Mouse (Mus musculus): ENCODE measurements around the gene Hcrtr1.

The Hcrtr1 gene

DNA sequence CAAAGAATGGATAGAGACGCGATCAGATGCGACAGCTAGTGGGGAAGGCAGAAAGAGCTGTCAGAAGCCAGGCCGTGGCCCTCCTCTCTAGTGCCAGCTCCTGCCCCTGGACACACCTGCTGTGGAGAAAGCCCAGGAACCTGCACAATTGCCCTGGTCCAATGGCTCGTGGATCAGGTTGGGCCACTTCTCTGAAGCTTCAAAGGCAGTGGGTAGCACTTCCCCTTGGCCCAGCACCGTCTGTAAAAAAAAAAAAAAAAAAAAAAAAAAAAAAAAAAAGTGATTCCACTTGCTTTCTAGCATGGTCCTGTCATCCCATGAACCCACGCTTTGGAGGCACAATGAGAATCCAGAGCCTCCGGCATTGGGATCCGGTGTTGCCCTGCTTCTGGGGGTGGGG is 28.7 kb upstream of the Hcrtr1 start:
- DNase-seq (ENCODE audit: low read depth, low spot score) = no peak

DNA sequence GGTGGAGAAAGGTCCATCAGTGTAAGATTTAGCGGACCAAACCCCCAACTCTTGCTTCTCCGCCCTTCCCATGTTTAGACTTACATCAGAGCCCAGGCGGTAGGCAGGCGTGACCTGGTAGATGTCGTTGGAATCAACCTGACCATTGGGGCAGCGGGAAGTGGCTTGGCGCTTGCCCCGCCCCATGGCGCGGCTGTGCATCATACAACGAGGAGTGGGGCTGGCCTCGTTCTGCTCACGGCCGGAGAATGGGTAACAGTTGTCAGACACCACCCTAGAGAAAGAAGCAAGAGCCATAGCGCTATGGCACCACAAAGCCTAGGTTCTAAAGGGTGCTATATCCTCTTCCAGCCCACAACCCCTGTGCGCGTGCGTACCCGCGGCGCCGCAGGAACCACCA is 28.2 kb upstream of the Hcrtr1 start:
- DNase-seq (ENCODE audit: low read depth, low spot score) = no peak

DNA sequence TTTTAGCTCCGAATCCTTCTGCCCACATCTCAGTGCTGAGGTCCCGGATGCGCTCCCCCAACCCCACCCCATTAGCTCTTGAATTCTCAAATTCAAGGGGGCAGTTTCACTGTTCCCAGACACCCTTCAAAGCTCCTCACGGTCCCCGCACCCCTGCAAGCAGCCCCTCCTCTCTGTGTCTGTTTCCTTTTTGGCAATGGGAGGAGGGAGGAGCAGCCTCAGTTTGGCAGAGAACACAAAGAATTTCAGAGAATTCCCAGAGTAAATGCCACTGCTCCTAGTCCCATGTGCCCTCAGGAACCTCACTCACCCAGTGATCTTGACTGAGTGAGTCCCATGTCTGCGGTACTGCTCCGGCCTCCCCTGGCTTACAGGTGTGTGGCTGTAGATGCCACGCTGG is 27.4 kb upstream of the Hcrtr1 start:
- no peak for DNase-seq (ENCODE audit: low read depth, low spot score)

DNA sequence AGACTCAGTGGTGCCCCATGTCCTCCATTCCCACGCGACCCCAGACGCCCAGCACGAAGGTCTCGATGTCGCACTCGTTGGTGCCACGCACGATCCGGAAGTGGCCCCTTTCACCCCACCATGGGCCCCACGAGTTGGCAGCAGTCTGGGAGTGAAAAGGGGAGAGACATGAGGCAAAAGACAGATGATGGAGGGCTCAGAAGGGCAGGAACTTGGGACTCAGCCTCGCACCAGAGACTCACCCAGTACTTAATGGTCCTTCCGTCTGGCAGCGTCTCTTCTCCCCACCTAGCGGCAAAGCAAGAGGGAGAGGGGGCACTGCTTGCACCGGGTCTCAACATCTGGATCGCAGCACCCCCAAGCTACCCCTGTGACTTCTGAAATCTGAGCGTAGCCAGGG is 26.9 kb upstream of the Hcrtr1 start:
- no peak for DNase-seq (ENCODE audit: low read depth, low spot score)

DNA sequence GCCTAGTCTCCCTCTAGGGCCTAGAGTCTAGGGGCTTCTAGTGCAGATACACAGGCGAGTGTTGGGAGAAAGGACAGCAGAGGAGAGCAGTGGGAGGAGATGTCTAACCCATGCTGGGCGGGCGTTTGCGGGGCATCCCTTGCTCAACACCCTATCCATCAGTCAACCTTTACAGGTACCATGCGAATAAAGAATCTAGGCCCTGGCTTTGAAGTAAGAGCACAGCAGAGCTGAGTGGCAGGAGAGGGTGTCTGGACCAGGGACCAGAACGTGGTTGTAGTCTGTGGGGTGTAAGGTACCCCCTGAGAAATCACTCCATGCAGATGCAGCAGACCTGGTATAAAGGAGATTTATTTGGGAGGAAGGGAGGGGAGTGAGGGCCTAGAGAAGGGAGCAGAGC is 25.0 kb upstream of the Hcrtr1 start:
- DNase-seq (ENCODE audit: low read depth, low spot score) = no peak

DNA sequence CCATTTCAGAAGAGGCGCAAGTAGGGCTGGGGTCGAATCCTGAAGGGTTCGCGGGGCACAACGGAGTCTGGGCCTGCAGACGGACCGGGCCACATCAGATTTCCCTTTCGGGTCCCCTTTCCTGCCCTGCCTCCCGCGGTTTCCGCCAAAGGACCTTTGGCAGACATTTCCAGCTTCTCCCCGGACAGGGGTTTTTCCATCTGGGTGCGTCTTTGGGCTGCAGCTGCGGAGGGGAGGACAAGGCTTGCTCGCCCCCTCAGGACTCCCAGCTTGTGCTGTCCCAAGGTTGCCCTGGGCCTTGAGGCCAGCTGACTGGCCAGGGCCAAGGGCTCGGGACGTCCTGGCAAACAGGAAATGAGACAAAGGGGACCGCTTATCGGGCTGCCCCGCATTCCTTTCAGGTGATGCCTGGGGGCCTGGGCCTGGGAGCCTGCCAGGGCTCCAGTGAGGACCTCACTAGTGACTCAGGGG is 24.3 kb upstream of the Hcrtr1 start:
- DNase-seq (ENCODE audit: low read depth, low spot score) = no peak

DNA sequence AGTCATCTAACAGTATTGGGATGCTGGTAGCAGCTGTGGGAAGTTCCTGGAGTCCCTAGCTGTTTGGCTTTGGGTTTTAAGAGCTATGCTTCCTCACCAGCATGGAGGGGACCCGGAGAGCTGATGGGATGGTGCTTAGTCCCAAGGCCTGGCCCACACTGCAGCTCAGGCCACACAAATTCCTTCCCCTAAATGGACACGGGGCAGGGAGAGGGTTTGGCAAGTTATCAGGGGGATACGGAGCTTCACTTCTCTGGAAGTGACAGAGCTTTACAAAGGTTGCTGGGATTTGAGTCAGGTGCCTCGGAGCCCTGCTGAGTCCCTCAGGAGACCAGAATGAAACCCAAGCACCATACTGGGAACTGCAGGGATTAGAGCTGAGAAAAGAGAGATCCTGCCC is 22.2 kb upstream of the Hcrtr1 start:
- DNase-seq (ENCODE audit: low read depth, low spot score) = no peak

DNA sequence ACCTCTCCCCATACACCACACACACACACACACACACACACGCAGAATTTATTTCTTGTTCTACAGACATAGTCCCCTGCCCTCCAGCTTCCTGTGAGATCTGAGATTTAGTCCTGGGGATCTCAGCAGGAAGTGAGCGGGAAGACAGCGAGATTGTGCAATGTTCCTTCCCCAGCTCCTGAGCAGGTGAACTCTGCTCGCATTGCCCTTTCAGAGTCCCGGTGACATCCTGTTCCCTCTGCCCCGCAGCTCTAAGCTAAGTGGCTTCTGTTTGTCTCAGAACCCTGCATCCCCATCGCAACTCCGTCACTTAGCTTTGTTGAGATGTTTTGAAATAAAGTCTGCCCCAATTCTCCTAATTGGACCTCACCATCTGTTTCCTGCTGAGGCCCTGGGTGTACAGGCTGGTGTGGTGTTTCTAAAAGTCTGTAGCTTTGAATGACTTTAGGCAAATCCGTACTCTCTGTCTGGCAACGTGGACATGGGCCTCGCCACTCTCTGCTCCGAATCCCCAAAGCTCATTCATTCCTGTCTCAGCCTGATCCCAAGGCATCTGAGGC is 17.7 kb upstream of the Hcrtr1 start:
- no peak for DNase-seq (ENCODE audit: low read depth, low spot score)

DNA sequence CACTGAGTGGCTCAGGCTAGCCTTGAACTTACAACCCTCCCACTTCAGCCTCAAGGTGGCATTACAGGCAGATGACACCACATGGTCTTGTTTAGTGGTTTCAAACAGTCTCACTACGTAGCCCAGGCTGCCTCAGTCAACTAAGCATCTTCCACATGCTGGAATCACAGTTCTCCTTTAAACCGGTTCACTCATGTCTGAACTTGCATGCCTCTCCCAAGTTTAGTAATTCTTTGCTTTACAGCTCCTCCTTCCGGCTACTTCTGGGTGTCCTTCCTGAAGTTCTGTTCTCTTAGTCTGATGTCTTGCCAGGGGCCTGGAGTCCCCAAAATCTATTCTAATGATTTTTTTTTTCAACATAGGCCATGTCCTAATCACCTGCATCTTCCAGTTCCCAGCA is 15.1 kb upstream of the Hcrtr1 start:
- DNase-seq (ENCODE audit: low read depth, low spot score) = no peak

DNA sequence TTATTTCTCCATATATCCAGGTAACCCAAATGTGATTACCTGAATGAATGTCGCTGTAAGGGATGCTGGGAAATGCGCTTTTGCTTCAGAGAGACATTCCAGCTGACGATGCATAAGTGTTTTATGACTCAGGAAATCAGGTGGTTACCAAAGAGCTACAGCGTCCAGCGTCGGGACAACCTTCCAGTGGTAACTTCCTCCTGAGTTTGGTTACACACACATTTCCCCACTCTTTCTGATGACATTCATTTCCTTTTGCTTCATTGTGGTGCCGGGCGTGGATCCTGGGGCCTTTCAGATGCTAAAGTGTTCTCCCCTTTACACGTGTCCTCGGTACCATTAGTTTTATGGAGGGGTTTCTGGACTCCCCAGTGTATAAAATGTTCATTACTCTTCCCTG is 9.2 kb upstream of the Hcrtr1 start:
- DNase-seq (ENCODE audit: low read depth, low spot score) = no peak

DNA sequence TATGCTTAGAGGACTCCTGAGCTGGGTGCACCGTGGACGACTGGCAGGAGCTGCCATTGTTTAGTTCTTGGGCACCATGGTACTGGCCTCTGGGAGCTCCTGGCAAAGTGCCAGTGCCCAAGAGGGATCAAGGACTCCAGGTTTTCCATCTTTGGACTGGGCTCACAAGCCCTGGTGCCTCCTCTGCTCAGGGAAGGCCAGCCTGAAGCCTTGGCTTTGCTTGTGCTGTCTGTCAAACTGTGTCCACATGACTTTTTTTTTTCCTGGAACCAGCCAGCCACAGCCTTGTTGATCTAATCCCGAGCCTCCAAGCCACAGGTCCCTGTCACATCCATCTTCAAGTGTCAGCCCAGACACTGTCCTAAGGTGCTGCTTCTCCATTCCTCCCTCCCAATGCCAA is 2.6 kb upstream of the Hcrtr1 start:
- no peak for DNase-seq (ENCODE audit: low read depth, low spot score)

DNA sequence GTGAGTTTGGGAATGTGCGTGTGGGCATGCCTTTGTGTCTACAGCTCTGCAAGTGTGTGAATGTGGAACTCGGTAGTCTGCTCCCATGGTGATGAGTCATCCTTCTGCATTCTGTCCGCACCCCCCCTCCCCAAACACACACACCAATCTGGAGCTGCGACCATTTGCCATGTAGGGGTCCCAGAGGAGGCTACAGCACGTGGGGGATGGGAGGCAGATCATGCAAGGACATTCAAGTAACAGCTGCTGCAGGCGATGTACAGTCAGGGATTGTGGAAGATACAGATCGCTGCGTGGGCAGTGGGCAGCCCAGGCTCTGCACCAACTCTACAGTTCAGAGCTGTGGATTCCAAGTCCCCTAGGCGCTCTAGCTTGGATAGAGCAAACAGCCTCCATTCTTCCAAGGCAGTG is 1.8 kb upstream of the Hcrtr1 start:
- DNase-seq (ENCODE audit: low read depth, low spot score) = no peak

DNA sequence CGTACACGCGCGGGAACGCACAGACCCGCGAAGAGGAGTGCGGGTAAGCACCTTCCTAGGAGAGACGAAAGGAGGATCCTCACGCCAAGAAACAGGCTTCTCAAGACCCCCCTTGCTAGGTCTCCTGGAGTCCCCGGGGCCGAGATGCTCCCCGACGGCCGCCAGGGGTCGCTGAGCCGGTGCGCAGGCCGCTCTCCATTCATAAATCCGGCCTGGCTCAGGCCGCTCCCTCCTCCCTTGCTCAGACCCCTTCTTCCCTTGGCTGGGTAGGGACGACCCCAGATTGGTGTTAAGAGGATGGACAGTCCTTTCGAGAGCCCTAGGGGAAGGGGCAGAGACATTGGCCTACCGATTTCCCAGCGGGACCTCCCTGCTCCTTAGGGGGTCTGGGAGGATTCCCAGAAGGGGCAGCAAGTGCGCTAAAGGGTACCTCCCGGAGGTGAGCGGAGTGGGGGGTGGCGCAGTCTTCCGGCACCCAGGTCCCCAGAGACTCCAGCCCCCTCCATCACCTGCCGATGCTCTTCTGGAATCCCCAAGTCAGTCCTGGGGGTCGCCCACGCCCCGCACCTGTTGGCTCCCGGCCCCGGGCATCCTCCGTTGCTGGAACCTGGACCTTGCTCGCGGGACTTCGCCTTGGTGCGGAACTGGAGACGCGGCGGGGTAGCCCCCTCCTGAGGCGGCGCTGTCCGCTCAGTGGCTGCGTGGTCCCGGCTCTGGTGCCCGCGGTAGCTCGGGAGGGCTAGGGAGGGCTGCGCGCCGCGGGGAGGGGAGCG is 532 bp downstream of the Hcrtr1 start:
- DNase-seq (ENCODE audit: low read depth, low spot score) = peak; percentile 61

DNA sequence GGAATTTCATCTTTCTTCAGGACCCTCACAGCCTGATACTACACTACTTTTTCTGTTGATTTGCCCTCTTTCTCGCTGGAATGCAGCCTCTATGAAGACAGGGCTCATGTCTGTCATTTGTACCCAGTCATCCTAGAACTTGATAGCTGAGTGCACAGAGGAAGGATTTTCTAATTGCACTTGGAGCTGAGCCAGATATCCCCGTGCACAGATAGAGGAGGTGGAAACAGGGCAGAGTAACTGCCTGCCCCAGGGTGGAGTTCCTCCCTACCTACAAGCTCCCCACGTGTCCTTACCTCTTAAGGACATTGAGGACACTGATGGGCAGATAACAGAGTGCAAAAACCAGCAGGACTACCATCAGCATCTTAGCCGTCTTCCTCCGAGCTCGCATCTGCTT is 5.8 kb downstream of the Hcrtr1 start:
- DNase-seq (ENCODE audit: low read depth, low spot score) = no peak

DNA sequence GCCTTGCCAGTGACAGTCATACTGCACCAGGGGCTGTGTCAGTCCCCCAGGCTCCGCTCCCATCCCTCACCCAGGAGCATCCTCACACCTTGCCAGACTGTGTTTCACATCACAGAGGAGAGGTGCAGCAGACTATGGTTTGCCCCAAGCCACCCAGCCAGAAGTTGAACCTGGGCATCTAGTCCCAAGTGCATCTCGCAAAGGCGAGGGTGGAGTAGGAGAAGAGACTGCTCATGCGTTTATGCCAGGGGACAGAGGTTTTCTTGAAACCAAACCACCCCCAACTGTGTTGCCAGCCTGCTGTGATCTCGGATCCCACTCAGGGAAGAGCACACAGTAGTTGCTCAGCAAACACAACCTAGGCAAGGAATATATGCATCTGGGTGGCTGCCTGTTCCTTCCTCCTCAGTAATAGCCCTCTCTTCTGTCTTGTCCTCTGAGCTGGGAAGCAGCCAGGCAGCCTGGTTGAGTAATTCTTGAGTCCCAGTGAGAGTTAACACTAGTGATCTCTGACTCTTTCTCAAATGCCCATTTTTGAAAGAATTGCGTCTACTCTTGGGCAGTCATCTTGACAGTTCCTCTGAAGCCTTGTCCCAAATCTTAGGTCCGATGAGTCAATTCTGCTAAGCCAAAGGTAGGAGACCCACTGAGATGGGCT is 7.6 kb downstream of the Hcrtr1 start:
- DNase-seq (ENCODE audit: low read depth, low spot score) = no peak

DNA sequence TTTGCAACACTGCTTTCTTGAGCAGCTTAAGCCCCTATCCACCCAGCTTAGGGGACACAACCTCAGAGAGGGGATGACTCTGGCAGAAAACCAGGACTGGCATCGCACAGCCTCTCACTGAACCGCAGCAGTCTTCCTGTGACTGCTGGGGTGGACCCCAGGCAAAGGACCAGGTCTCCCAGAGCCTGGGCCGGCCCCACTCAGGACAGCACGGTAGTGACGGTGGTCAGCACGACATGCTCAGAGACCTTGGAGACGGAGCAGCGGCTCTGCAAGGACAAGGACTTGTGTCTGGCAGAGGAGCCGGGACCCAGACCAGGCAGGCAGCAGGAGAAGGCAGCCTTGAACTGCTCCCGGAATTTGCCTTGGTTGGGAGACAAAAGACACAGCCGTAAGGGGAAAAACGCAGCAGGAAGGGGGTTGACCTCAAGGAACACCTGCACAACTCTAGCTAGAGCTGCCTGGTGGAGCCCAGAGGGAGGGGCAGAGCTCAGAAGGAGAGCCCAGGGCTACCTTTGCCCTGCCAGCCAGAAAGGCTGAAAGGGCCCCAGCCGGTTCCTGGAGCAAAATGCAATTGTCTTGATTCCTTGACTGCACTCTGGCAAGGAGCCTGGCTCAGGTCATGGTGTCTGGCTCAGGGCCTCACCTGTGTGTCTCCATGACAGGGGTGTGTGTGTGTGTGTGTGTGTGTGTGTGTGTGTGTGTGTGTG is 8.4 kb downstream of the Hcrtr1 start:
- no peak for DNase-seq (ENCODE audit: low read depth, low spot score)

DNA sequence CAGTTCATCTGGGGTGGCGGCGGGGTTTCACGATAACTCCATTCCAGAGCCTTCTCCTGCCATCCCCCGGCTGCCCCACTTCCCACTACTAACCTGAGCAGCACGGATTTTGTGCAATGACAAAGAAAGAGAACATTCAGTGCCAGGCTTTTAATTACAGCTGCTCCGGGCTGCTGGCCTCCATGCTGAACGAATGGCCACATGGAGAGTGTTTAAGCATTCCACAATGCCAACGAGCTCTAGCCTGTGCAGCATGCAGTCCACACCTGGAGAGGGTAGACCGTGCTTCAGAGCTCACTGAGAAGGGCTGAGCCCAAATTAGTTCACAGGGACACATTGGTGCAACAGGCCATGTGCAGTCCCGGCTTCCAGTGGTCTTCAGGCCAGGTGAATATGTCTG is 9.1 kb downstream of the Hcrtr1 start:
- no peak for DNase-seq (ENCODE audit: low read depth, low spot score)

DNA sequence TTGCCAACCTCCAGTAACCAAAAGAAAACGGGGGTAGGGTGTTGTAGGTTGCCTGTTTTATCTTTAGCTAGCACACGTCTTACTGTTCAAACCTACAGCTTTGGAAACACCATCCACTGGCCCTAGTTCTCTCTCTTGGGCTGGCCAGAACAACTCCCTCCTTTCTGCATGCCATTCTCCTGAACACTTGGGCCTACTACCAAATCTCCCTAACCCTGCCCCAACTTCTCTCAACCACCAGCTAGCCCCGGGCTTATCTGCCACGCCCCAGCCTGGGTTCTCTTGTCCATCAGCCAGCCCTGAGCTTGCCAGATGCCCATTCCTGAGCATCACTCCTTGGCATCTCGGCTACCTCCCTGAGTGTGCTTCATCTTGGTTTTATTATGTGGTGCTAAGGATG is 10.3 kb downstream of the Hcrtr1 start:
- no peak for DNase-seq (ENCODE audit: low read depth, low spot score)

DNA sequence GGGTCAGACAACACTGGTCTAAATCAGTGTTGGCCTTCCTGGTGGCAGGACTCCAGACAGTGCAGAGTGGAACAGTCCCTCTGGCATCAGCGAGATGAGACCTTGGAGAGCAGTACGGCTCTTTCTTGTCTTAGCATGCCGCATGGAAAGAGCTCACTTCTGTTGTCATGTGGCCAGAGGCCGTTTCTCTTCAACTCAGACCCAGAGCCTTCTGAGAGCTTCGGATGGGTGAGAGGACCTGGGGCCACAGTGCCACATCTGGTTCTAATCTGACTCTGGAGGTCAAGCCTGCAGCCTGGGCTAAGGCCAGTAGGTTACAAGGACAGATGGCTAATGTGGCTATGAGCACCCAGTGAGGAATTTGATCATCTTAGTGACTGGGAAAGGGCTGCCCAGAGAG is 13.2 kb downstream of the Hcrtr1 start:
- DNase-seq (ENCODE audit: low read depth, low spot score) = no peak

DNA sequence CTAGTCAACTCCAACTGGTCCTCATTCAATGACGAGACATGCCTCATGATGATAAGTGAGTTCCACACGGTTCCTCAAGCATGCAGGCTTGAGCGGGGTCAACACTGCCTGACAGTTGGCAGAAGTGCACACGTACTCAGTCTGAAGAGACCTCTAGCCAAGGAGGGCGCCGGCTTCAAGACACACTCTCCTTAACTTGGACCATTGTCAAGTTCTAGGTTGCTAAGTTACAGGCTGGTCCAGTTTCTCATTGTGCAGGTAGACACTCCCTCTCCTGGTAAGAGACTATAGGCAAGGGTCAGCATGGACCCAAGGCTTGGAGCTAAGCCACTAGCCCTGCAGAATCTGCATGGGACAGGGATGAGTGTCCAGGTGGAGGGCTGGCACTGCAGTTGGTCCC is 14.0 kb downstream of the Hcrtr1 start:
- DNase-seq (ENCODE audit: low read depth, low spot score) = no peak

DNA sequence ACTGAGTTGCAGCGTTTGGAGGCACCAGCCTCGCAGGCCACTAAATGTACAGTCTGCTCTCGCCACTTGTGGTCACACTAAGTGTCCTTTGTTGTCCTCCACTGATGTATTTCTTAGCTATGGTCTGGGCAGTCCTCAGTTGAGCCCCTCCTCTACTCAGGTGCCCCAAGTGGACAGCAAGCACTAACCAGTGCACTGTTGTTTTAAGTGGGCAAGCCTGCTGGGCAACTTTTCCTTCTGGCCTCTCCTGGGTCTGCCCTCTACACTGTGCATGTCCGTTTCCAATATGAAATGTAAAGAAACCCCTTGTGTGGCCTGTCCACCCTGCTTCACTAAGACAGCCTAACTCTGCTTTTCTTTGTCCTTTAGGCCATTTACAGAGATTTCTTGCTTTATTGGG is 15.0 kb downstream of the Hcrtr1 start:
- no peak for DNase-seq (ENCODE audit: low read depth, low spot score)

DNA sequence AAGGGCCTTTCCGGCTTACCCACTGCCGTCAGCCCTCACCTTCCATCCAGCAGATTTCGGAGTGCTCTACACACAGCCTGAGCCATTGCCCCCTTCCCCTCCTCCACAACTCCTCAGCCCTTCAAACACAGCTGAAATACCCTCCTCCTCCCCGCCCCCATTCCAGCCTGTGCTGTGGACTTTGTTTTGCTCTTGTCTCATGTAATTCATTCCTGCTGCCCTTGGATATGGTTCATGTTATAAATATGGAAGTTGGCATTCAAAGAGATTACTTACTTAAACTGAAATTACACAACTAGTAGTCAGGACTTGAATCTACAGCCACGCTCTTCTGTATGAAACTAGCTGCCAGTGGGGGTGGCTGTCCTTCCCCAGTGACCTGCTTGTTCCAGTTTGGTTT is 16.1 kb downstream of the Hcrtr1 start:
- no peak for DNase-seq (ENCODE audit: low read depth, low spot score)

DNA sequence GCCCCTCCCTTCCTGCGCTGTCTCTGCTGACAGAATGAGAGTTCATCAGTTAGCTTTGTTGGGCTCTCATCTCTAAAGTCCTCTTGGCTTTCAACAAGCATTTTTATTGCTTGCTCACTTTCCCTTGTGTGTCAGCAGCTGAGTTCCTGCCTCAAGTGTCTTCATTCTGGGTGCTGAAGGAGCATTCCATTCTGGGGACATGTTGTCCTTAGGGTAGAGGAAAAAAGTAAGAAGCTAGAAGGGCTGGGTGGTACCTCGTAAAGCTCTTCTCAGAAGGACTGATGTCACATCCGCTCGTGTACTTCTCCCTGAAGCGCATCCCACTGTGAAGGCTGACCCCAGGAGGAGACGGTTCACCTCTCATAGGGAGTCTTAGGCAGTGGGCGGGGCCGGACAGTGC is 17.6 kb downstream of the Hcrtr1 start:
- no peak for DNase-seq (ENCODE audit: low read depth, low spot score)

All from A20 (cell line).